Mouse (Mus musculus): ENCODE data around the gene Atf2.

- TF ChIP-seq POLR2A (IDR thresholded peaks at IDR 0.05; ENCODE audit: low read depth, low read length) (no peak), CTCF (conservative IDR thresholded peaks at IDR 0.05; ENCODE audit: insufficient read depth, insufficient read length, low read depth, low read length) (no peak)
These were observed 11.1 kb upstream of the Atf2 start for GRCm38 (mm10) chr2:73903536-73903935.

Data from kidney, adult 2 months (tissue).